Mouse (Mus musculus) MEL (cell line): ENCODE results near the gene Chrne.

ENCODE experiments used
- BHLHE40 ChIP-seq: IDR thresholded peaks from 2 replicates; pipeline ENCODE4 v1.6.1; 2012; ENCODE audit warnings: low read depth, mild to moderate bottlenecking, inconsistent platforms, low read length, improper control_type of control experiment, borderline replicate concordance
- CHD2 ChIP-seq: IDR thresholded peaks from 2 replicates; pipeline ENCODE4 v1.6.1; 2011; ENCODE audit warnings: low read length, improper control_type of control experiment
- CTCF ChIP-seq, 3 experiments: IDR thresholded peaks in 2 of 3; conservative IDR thresholded peaks in 1 of 3; 2 replicates each; pipeline ENCODE4 v1.5.1; 2011 to 2012; ENCODE audit warnings: low read length in 3 of 3, low read depth in 2 of 3, mild to moderate bottlenecking in 2 of 3, improper control_type of control experiment in 1 of 3, inconsistent platforms in 1 of 3, mixed read lengths in 1 of 3, moderate library complexity in 1 of 3; ENCODE audit not compliant: control insufficient read depth in 1 of 3, insufficient read depth in 1 of 3, poor library complexity in 1 of 3, severe bottlenecking in 1 of 3
- EP300 ChIP-seq, 2 experiments: IDR thresholded peaks; 2 replicates each; pipeline ENCODE4 v1.6.1; 2011; ENCODE audit warnings: improper control_type of control experiment in 2 of 2, low read length in 2 of 2, low read depth in 1 of 2, mild to moderate bottlenecking in 1 of 2
- MEF2A ChIP-seq: IDR thresholded peaks from 2 replicates; pipeline ENCODE4 v1.6.1; 2014; ENCODE audit warnings: low read depth, mild to moderate bottlenecking, inconsistent platforms, low read length, improper control_type of control experiment; ENCODE audit not compliant: poor library complexity, insufficient replicate concordance, severe bottlenecking; ENCODE audit errors: extremely low read depth
- POLR2A ChIP-seq, 2 experiments: IDR thresholded peaks; 2 replicates each; pipeline ENCODE4 v1.6.1; 2011 to 2012; ENCODE audit warnings: low read length in 2 of 2, mild to moderate bottlenecking in 2 of 2, control low read depth in 1 of 2, improper control_type of control experiment in 1 of 2, low read depth in 1 of 2, moderate library complexity in 1 of 2; ENCODE audit not compliant: control insufficient read depth in 1 of 2, insufficient read depth in 1 of 2, poor library complexity in 1 of 2
- POLR2AphosphoS2 ChIP-seq: IDR thresholded peaks from 2 replicates; pipeline ENCODE4 v1.6.1; 2011; ENCODE audit warnings: low read length, improper control_type of control experiment
- SIN3A ChIP-seq: IDR thresholded peaks from 2 replicates; pipeline ENCODE4 v1.6.1; 2012; ENCODE audit warnings: low read length, improper control_type of control experiment, inconsistent platforms
- USF1 ChIP-seq: IDR thresholded peaks from 2 replicates; pipeline ENCODE4 v1.6.1; 2014; ENCODE audit warnings: low read depth, mild to moderate bottlenecking, inconsistent platforms, low read length, improper control_type of control experiment, moderate library complexity

DNA sequence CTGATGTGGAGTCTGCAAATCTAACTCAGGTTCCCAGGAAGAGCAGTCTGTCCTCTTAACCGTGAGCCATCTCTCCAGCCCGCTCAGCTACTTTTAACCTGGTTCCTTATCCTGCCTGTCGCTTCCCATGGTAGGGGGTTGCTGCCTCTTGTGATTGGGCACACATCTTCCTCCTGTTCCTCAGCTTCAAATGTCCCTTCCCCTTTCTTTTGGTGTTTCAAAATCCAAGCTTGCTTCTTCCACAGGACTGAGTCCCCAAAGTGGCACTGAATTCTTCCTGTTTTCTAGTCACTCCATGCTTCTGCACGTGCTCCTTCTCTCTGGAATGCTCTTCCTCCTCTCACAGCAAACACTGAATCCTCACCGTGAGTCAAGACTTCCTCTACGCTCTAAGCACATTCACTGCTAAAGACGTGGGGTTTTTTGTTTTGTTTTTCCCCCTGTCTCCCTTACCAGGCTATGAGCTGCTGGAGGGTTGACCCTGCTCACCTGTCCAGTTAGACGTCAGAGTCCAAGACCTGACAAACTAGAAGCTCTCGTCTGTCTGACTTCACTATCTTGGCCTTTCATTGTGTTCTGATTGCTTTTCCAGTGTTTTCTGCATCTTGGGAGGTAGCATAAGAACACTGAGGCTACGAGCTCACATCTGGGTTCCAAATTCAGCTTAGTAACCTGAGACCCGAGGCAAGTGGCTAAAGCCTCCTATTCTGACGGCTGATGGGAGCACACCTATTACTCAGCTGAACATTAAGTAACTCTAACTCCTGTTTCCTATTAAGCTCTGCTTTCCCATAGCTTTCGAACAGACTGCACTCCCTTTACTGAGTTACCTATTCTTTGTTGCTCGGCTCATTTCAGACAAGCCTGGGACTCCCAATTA lies 48.5 kb upstream of the Chrne start:
- no peak for TF ChIP-seq SIN3A
- TF ChIP-seq CTCF (IDR thresholded peaks at IDR 0.05 in 2 of 3, conservative IDR thresholded peaks at IDR 0.05 in 1 of 3; ENCODE audit: control insufficient read depth in 1 of 3, insufficient read depth in 1 of 3, low read depth in 2 of 3, low read length in 3 of 3, poor library complexity in 1 of 3, severe bottlenecking in 1 of 3) = no peak
- TF ChIP-seq POLR2AphosphoS2 = no peak
- TF ChIP-seq EP300 (IDR thresholded peaks at IDR 0.05; ENCODE audit: low read depth in 1 of 2, low read length in 2 of 2) = no peak
- TF ChIP-seq POLR2A (IDR thresholded peaks at IDR 0.05; ENCODE audit: control insufficient read depth in 1 of 2, insufficient read depth in 1 of 2, low read depth in 1 of 2, low read length in 2 of 2, poor library complexity in 1 of 2) = no peak
- TF ChIP-seq CHD2 = no peak
- TF ChIP-seq USF1 = no peak
- TF ChIP-seq BHLHE40 = no peak
- TF ChIP-seq MEF2A = no peak
